Mouse (Mus musculus): ENCODE data around the gene Mad2l2. TPM values are rescaled to one million over a fixed set of nuclear protein-coding genes. Genes with fewer than 3 reads are reported as not detected.

The Mad2l2 gene
- total RNA-seq, 2 experiments from 2014 or later: 17.9 to 19.9 TPM

DNA sequence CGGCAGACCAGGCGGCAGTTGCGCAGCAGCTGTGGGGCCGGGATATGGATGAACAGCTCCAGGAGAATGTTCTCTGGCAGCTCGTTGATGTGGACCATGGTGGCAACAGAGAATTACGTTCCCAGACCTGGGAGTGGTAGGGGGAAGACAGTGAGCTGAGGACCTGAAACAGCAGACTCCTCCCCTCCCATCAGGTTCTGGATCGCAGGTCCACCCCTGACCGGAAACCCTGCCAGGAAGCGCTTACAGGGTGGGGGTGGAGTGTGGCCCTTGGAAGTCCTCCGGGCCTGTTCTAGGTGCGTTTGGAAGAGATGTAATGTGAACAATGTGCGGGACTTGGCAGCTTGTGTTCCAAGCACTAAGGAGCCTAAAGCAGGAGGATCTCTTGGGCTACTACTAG is 19.4 kb downstream of the Mad2l2 start:
- DNase-seq: no peak

GRCm38 (mm10) chr4:148150242-148150641 is 20.1 kb downstream of the Mad2l2 start:
- DNase-seq: no peak

DNA sequence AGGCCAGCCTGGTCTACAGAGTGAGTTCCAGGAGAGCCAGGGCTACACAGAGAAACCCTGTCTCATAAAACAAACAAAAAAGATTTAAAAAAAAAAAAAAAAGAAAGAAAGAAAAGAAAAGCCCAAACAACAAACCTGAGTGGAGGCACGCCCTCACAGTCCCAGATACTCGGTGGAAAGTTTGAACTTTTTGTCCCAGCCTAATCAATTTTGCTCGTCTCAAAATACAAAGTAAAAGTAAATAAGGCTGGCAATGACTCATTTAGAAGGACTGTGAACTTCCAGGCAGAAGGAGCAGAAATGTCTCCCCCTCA is 20.7 kb downstream of the Mad2l2 start:
- no peak for DNase-seq

DNA sequence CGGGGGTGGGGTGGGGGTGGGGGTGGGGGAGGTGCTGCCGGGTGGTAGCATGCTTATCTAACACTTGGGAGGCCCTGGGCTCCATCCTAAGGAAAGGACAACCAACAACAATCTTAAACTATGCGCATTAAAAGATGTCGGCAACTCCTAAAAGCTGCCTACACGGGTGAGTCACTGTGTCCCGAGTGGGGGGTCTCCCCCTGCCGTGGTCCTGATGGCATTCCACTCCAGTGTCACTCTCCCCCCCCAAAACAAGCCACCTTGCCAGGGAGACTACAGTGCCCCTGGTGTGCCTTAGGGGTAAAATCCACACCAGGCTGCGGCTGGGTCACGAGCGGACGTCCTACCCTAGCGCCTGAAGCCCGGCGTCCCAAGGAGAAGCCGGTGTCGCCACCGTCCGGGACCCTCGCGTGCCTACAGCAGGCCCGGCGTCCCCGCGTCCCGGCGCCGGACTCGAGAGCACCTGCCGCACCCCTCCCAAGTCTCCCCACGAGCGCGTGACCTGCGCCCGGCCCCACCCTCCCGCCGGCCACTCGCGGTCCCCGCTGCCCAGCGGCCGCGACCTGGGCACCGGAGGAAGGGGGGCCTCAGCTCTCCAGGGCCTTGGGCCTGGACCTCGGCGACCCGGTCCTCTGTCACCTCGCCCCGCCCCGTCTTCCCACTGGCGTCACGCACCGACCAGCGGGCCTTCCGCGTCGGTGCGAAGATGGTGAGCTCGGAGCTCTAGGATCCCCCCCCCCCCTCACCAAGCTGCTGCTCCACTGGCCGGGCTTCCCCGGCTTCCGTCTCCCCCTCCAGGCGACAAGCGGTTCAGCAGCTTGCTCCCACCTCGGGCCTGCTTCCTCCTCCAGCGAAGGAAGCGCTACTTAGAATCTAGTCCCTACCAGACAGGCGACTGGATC is 21.3 kb downstream of the Mad2l2 start, which contains the start of gene Fbxo6:
Fbxo6 (minus strand) TSS at position 874 of the 902 bp plus-strand sequence.
- peak; percentile 90 for DNase-seq

DNA sequence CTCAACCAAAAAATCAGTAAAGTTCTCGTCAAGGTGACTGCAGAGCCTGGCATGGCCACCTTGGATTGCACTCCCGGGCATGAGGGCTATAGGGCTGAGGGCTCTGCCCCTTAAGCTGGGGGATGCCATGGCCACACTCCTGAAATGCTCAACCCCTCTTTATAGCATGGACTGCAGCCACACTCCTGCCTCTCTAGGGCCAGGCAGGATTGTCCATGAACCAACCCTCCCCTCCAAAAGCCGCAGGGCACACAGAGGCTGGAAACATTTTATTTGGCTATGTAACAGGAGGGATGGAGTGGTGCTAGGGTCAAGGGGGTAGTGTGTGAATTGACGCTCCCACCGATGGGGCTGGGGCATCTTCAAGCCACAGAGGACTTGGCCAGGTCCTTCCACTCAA is 22.4 kb downstream of the Mad2l2 start:
- no peak for DNase-seq

- no peak for DNase-seq
Observed at GRCm38 (mm10) chr4:148154006-148154405, 23.8 kb downstream of the Mad2l2 start.

DNA sequence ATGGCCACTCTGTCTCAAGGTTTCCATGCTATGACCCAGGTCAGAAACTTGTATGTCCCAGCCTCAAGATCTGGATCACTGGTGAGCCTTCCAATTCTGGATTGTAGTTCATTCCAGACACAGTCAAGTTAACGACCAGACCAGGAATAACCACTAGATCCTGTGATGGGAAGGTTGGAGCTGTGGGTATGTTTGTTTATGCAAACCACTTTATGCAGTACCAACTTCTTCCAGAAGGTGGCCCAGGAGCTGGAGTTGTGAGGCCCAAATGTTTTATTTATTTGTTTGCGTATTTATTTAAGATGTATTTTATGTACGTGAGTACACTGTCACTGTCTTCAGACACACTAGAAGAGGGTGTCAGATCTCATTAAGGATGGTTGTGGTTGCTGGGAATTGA is 24.8 kb downstream of the Mad2l2 start:
- peak; percentile 51 for DNase-seq

DNA sequence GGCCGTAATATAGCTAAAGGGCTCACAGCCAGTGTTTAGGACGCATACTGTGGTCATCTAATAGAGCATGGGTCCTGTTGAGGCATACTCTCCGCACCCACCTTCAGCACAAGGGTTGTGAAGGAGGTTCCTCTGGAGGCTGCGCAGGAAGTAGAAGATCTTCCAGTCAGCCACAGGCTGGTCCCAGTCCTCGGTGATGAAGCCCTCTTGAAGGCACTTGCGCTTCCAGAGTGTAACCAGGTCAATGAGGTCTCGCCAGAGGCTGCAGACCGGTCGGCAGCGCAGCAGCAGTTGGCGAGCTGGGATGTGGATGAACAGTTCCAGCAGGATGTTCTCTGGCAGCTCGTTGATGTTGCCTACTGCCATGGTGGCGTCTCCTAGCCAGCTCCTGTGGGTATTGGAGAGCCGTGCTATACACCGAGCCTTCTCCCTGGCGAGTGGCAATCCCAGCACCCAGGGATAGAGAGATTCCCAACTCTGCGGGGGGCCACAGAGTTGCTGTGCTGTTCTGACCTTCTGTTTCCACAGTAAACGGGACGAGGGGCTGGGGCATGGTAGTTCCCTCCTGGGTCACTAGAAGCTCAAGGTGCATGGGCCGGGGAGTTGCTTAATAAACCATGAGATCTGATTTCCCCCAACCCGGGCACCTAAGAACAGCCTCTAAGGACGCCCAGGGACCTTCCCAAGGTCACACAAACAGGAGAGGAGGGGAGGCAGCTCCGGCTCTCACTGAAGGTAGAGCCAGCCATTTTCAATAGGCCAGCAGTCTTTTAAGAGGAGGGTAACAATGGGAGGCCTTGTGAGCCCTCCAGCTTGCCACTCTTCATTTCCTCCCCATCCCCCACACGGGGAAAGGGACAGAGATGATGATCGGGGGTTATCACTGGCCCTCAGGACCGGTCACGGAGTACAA is 28.5 kb downstream of the Mad2l2 start:
- DNase-seq: no peak

- DNase-seq: peak; percentile 90
Observed at GRCm38 (mm10) chr4:148159544-148160435, 29.6 kb downstream of the Mad2l2 start.

DNA sequence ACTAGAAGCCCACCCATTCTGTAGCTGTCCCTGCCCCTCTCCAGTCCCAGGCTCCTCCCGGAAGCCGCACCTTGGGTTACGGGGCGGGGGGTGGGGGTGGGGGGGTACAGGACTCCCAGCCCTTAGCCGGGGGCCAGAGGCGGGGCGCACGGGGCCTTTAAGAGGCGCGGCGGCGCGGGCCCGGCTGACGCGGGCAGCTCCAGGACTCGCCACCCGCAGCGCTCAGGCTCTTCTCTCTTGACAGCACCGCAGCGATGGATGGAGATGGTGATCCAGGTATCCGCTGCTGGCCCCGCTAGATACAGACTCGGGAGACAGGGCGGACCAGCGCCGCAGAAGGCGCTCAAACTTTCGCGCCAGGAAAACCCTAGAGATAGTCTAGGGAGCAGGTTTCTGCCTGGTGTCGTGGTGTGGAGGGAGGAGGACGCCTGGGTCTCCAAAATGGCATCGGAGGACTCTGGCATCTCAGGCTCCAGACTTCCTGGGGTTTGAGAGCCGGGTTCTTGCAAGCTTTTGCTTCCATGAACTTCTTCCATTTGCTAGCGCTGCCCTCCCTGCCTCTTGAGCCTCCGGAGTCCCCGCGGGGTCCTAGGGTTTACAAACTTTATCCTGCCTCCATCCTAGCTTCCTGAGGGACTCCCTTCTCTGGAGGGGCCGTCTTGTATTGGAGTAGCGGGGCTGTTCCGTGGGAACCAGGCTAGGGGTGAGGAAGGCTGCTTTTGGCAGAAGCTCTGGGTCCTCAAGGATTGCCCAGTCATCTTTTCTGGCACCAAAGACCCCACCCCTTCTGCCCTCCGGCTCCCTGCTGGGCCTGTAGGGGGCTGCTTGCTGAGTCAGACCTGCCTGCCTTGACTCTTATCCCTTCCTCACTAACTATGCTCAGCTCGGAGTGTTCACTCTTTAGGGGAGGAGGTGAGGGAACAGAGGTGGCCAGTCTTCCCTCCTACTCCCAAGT is 30.5 kb downstream of the Mad2l2 start, which contains the start of the genes Fbxo44 and Fbxo2:
Fbxo44 (minus strand) TSS at position 47 of the 955 bp plus-strand sequence.
Fbxo2 (plus strand) TSS at position 186 of the 955 bp plus-strand sequence.
- DNase-seq: no peak

- DNase-seq: peak; percentile 77
Observed at GRCm38 (mm10) chr4:148164002-148164439, 33.8 kb downstream of the Mad2l2 start.

GRCm38 (mm10) chr4:148164461-148164860 is 34.3 kb downstream of the Mad2l2 start:
- DNase-seq: no peak

- DNase-seq: no peak
Observed at GRCm38 (mm10) chr4:148165551-148165950, 35.4 kb downstream of the Mad2l2 start.

DNA sequence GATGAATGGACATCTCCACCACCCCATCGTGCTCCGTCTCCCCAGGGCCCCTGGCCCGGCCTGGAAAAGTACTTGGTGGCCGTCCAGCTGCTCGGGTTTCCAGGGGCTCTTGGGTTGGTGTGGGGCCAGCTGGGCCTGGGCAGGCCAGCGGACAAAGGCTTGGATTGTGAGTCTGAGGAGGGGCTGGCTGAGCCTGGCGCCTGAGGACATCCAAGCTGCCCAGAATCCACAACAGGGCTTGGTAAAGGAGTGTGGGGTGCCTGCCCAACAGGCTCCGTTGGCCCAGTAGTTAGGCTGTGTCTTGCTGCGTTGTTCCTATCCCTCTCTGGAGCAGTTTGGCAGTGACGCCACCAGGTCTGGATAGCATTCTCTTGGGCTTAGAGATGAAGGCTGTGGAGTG is 36.2 kb downstream of the Mad2l2 start:
- DNase-seq: no peak

GRCm38 (mm10) chr4:148166986-148167385 is 36.8 kb downstream of the Mad2l2 start:
- DNase-seq: peak; percentile 84

DNA sequence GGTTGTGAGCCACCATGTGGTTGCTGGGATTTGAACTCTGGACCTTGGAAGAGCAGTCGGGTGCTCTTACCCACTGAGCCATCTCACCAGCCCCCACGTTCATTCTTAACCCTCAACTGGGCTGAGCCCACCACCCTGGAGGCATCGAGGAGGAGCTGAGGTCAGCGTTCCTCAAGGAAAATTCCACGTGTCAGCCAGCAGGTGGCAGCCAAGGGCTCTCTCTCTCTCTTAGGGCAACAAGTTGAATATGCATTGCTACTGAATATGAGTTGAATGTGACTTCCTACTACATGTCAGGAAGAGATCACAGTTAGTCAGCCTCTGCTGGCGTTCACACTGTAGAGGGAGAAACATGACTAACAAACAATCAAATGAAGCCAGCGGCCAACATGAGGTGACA is 38.1 kb downstream of the Mad2l2 start:
- DNase-seq: peak; percentile 72

DNA sequence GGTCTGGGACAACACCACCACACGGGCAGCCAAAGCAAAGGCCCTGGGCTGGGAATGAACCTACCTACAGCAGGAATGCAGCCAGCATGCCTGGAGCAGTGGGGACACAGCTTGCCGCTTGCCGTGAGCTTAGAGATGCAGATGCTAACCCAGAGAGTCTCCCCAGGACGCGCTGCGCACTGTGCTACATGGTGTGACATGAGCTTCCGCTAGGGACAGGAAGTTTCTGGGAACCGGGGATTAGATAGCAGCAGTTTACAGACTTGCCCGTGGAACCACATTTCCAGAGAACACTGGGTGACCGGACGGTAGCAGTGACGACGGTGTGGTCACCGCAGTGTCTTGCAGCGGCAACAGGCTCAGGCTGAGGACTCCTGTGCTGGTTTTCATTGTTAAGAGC is 39.4 kb downstream of the Mad2l2 start:
- DNase-seq: no peak

GRCm38 (mm10) chr4:148170842-148171241 is 40.7 kb downstream of the Mad2l2 start:
- DNase-seq: peak; percentile 51

DNA sequence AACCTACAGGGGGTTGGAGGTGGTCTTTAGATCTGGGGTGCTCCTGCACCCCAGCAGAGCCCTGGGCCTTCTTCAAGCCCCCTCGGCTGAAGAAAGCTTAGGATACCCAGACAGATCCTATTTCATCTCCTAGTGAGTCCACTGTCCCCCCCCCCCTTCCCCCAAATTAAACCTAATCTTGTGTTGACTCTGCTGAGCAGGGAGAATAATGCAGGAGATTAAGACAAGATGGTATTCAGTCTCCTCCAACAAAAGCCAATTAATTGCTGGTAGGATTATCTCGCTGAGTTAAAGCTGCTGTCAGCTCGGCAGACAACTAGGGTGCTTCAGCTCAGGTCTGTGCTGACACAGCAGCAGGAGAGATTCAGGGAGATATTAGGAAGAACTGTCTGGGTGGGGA is 41.1 kb downstream of the Mad2l2 start:
- DNase-seq: no peak

- DNase-seq: no peak
Observed at GRCm38 (mm10) chr4:148173811-148174494, 43.8 kb downstream of the Mad2l2 start.
